Mouse (Mus musculus): ENCODE measurements around the gene Ndc1.

DNA sequence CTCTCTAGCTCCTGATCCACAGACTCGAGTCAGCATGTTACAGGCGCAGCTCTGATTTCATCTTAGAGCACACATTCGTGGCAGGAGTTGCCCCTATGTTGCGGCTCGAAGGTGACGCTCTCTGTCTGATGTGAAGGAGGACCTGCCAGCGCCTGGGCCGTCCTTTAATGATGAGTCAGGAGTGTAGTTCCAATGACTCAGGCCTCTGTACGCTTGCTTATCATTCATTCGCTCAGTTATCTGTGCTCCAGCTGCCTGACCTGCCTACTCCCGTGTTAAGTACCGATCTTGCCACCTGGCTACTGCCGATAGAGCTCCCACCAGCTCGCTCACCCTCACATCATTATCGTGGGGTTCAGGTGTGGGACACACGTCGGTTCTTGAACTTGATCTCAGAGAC lies 91.3 kb downstream of the Ndc1 start:
- TF ChIP-seq POLR2A (IDR thresholded peaks at IDR 0.05; ENCODE audit: insufficient read depth, low read depth, low read length) (no peak), CTCF (IDR thresholded peaks at IDR 0.05; ENCODE audit: insufficient read depth, low read depth, low read length) (no peak)
